Comparison of ENCODE assay signal across 8 mouse cellular contexts in the genomic region with DNA sequence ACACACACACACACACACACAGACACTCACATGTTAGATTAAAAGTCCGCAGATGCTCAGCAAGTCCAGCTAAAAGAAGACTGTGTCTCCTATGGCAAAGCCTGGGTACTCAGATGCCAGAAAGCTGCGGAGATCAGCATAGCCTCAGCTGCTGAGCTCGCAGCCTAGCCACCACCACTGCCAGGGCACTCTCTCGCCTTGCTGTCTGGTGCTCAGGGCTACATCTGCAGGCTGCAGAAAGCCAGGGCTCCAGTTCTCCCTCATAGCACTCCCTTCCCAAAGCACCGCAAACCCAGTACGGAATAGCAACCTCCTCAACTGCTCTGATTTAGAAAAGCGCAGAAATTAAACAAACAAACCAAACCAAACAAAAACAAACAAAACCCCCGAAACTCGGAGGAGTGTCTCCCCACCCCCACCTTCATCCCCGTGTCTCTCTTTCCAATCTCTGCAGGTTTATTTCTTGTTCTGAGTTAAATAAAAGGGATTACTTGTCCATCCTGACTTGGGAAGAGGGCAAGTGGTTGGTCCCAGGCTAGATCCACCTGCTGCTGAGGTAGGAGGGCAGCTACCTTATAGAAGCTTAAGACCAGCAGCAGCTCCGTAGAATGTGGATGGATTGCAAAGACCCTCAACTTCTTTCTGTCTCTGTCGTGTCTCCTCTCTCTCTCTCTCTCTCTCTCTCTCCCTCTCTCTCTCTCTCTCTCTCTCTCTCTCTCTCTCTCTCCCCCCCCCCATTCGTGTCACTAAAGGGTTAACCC. TPM values are rescaled to one million over a fixed set of nuclear protein-coding genes. Genes with fewer than 3 reads are reported as not detected.
DNase-seq lines count a peak whose midpoint lies in the region; ATAC-seq and TF ChIP-seq lines count a peak whose summit lies in the region.

No protein-coding gene starts in this region.

- peak overlapping the region; percentile 61 for H3K4me2 ChIP-seq in kidney, embryonic 16.5 days (replicated peaks; ENCODE audit: low read depth, low read length)
- H3K4me2 ChIP-seq in embryonic facial prominence, embryonic 15.5 days (replicated peaks) = peak overlapping the region; percentile 56
- H3K4me2 ChIP-seq in hindbrain, postnatal 0 days (ENCODE audit: low read depth, low read length) = peak overlapping the region; percentile 60
- peak overlapping the region; percentile 52 for H3K4me2 ChIP-seq in neural tube, embryonic 14.5 days (ENCODE audit: low read depth, low read length)

- peaks cover 27% of the 10 kb centered on the region for H3K27me3 ChIP-seq in kidney, embryonic 16.5 days (ENCODE audit: insufficient read depth, low read length)
- peaks cover 8% of the 10 kb centered on the region for H3K27me3 ChIP-seq in embryonic facial prominence, embryonic 15.5 days
- H3K27me3 ChIP-seq in hindbrain, postnatal 0 days (ENCODE audit: insufficient read depth, low read length) = no peaks in the 10 kb centered on the region
- H3K27me3 ChIP-seq in neural tube, embryonic 14.5 days (ENCODE audit: control insufficient read depth, insufficient read depth, low read length) = peaks cover 3% of the 10 kb centered on the region; the same call in 1 of the 2 replicates

- no peak for TF ChIP-seq CTCF in hindbrain, postnatal 0 days (IDR thresholded peaks at IDR 0.05; ENCODE audit: low read depth)

- 35% methylated on average over 13 of the region's 13 CpGs for WGBS in kidney, embryonic 16.5 days
- WGBS in embryonic facial prominence, embryonic 15.5 days = 21% methylated on average over 13 of the region's 13 CpGs
- 28% methylated on average over 13 of the region's 13 CpGs for WGBS in hindbrain, postnatal 0 days
- WGBS in neural tube, embryonic 14.5 days = 22% methylated on average over 12 of the region's 13 CpGs

- peak overlapping the region; percentile 44 for H3K4me3 ChIP-seq in kidney, embryonic 16.5 days (ENCODE audit: low read length)
- H3K4me3 ChIP-seq in embryonic facial prominence, embryonic 15.5 days (replicated peaks) = peak overlapping the region; percentile 36
- H3K4me3 ChIP-seq in hindbrain, postnatal 0 days (ENCODE audit: low read length) = peak overlapping the region; percentile 36
- H3K4me3 ChIP-seq in neural tube, embryonic 14.5 days (ENCODE audit: low read depth, low read length) = peak overlapping the region; percentile 28

- H3K9ac ChIP-seq in kidney, embryonic 16.5 days (replicated peaks; ENCODE audit: low read length) = no peak overlapping the region
- no peak overlapping the region for H3K9ac ChIP-seq in embryonic facial prominence, embryonic 15.5 days
- no peak overlapping the region for H3K9ac ChIP-seq in hindbrain, postnatal 0 days (replicated peaks; ENCODE audit: low read length)
- H3K9ac ChIP-seq in neural tube, embryonic 14.5 days (replicated peaks; ENCODE audit: low read depth, low read length) = no peak overlapping the region

- no peak overlapping the region for H3K27ac ChIP-seq in kidney, embryonic 16.5 days (ENCODE audit: low read length)
- H3K27ac ChIP-seq in embryonic facial prominence, embryonic 15.5 days (replicated peaks) = no peak overlapping the region
- H3K27ac ChIP-seq in hindbrain, postnatal 0 days = no peak overlapping the region
- H3K27ac ChIP-seq in neural tube, embryonic 14.5 days (ENCODE audit: low read depth, low read length) = no peak overlapping the region

- no peaks in the 10 kb centered on the region for H3K4me1 ChIP-seq in kidney, embryonic 16.5 days (ENCODE audit: insufficient read depth, low read length)
- H3K4me1 ChIP-seq in embryonic facial prominence, embryonic 15.5 days = 0 out of 2 replicates have a peak, but pooled peaks cover 4% of the 10 kb centered on the region
- no peaks in the 10 kb centered on the region for H3K4me1 ChIP-seq in hindbrain, postnatal 0 days (ENCODE audit: insufficient read depth, low read length)
- no peaks in the 10 kb centered on the region for H3K4me1 ChIP-seq in neural tube, embryonic 14.5 days (ENCODE audit: control insufficient read depth, insufficient read depth, low read length)

- no peak for DNase-seq in kidney, adult 8-10 months
- peak; percentile 7 for DNase-seq in hindbrain, postnatal 0 days (ENCODE audit: low spot score)
- DNase-seq in cerebellum, adult 11-12 months = no peak
- no peak for DNase-seq in urinary bladder, postnatal 25 days (ENCODE audit: low spot score)

- no peaks in the 10 kb centered on the region for H3K36me3 ChIP-seq in kidney, embryonic 16.5 days (ENCODE audit: insufficient read depth, low read length)
- H3K36me3 ChIP-seq in embryonic facial prominence, embryonic 15.5 days = no peaks in the 10 kb centered on the region
- H3K36me3 ChIP-seq in hindbrain, postnatal 0 days (ENCODE audit: insufficient read depth, low read length) = no peaks in the 10 kb centered on the region
- no peaks in the 10 kb centered on the region for H3K36me3 ChIP-seq in neural tube, embryonic 14.5 days (ENCODE audit: control insufficient read depth, insufficient read depth, low read length)

- peak; percentile 35; the same call in 1 of the 2 replicates for ATAC-seq in kidney, embryonic 16.5 days (ENCODE audit: low FRiP score, low TSS enrichment)
- ATAC-seq in embryonic facial prominence, embryonic 15.5 days (ENCODE audit: insufficient number of reproducible peaks, low FRiP score, low TSS enrichment, low read depth) = no peak
- 0 out of 2 replicates have a peak, but pooled peaks have one; percentile 45 for ATAC-seq in hindbrain, postnatal 0 days
- ATAC-seq in neural tube, embryonic 14.5 days (ENCODE audit: low read depth) = no peak
- no peak for ATAC-seq in erythroblast, adult 5-6 weeks (replicated peaks; ENCODE audit: low FRiP score, poor library complexity, severe bottlenecking)

- no peaks in the 10 kb centered on the region for H3K9me3 ChIP-seq in kidney, embryonic 16.5 days (ENCODE audit: low read length)
- H3K9me3 ChIP-seq in embryonic facial prominence, embryonic 15.5 days (replicated peaks) = no peaks in the 10 kb centered on the region
- H3K9me3 ChIP-seq in hindbrain, postnatal 0 days (ENCODE audit: low read length) = no peaks in the 10 kb centered on the region
- H3K9me3 ChIP-seq in neural tube, embryonic 14.5 days (ENCODE audit: control insufficient read depth, low read length) = no peaks in the 10 kb centered on the region

RNA-seq across cellular contexts. Expression of a gene that starts 1.4 kb away (rescaled TPM):
- 0.21 and 0.24 TPM in 2 replicates for polyA plus RNA-seq in kidney, embryonic 16.5 days (2015; fragmentation: Nextera tagmentation; extraction: Ambion mirVana)
- 0.24 and 0.34 TPM in 2 replicates for polyA plus RNA-seq in embryonic facial prominence, embryonic 15.5 days (2015; fragmentation: Nextera tagmentation; extraction: Ambion mirVana)
- total RNA-seq in hindbrain, postnatal 0 days (2014; rRNA removed) = 7.2 and 7.6 TPM in 2 replicates
- 3.3 and 3.4 TPM in 2 replicates for polyA plus RNA-seq in hindbrain, postnatal 0 days (2015; fragmentation: Nextera tagmentation; extraction: Ambion mirVana)
- polyA plus RNA-seq in neural tube, embryonic 14.5 days (2014; fragmentation: Nextera tagmentation; extraction: Ambion mirVana) = 3.2 and 3.7 TPM in 2 replicates
- total RNA-seq in erythroblast, adult 5-6 weeks (2015; ENCODE audit: low replicate concordance) = not detected in 2 replicates
- total RNA-seq in erythroblast, adult 5-6 weeks (2017; ENCODE audit: low replicate concordance) = not detected in 2 replicates

Comparison
In these comparisons a context has a peak if more than half of its experiments do, and no peak if none do; other contexts are left out.
1. ATAC-seq: peak in kidney, embryonic 16.5 days (single experiment) and hindbrain, postnatal 0 days (single experiment); none in embryonic facial prominence, embryonic 15.5 days (single experiment), neural tube, embryonic 14.5 days (single experiment) and erythroblast, adult 5-6 weeks (single experiment).
2. Peak in every context shown above with its lines, with median percentiles within 50 percentile points of each other: H3K4me2 ChIP-seq and H3K4me3 ChIP-seq.